Mouse (Mus musculus) CH12.LX (cell line): ENCODE data around the gene Eif4g3.

ENCODE experiments used
- CTCF ChIP-seq, 2 experiments: IDR thresholded peaks in 1 of 2; conservative IDR thresholded peaks in 1 of 2; 2 replicates each; pipeline ENCODE4 v1.5.1; 2011 to 2012; ENCODE audit warnings: low read depth in 2 of 2, low read length in 2 of 2, improper control_type of control experiment in 1 of 2, inconsistent platforms in 1 of 2, mild to moderate bottlenecking in 1 of 2, moderate library complexity in 1 of 2
- E2F4 ChIP-seq: IDR thresholded peaks from 2 replicates; pipeline ENCODE4 v1.6.1; 2011; ENCODE audit warnings: low read depth, low read length, improper control_type of control experiment; ENCODE audit not compliant: insufficient replicate concordance
- ETS1 ChIP-seq: conservative IDR thresholded peaks from 2 replicates; pipeline ENCODE4 v1.6.1; 2012; ENCODE audit warnings: low read depth, mild to moderate bottlenecking, inconsistent platforms, low read length, improper control_type of control experiment, moderate library complexity
- HCFC1 ChIP-seq: IDR thresholded peaks from 2 replicates; pipeline ENCODE4 v1.6.1; 2012; ENCODE audit warnings: low read depth, mild to moderate bottlenecking, inconsistent platforms, low read length, improper control_type of control experiment
- IRF4 ChIP-seq: IDR thresholded peaks from 2 replicates; pipeline ENCODE4 v1.6.1; 2014; ENCODE audit warnings: low read depth, mild to moderate bottlenecking, inconsistent platforms, low read length, improper control_type of control experiment
- MXI1 ChIP-seq: IDR thresholded peaks from 2 replicates; pipeline ENCODE4 v1.6.1; 2011; ENCODE audit warnings: mild to moderate bottlenecking, low read depth, low read length, improper control_type of control experiment
- POLR2A ChIP-seq: IDR thresholded peaks from 2 replicates; pipeline ENCODE4 v1.6.1; 2011; ENCODE audit warnings: low read depth, mild to moderate bottlenecking, improper control_type of control experiment, low read length
- TCF12 ChIP-seq: IDR thresholded peaks from 2 replicates; pipeline ENCODE4 v1.6.1; 2014; ENCODE audit warnings: low read depth, mild to moderate bottlenecking, inconsistent platforms, low read length, improper control_type of control experiment
- ZC3H11A ChIP-seq: IDR thresholded peaks from 2 replicates; pipeline ENCODE4 v1.6.1; 2012; ENCODE audit warnings: low read depth, mild to moderate bottlenecking, inconsistent platforms, low read length, improper control_type of control experiment

GRCm38 (mm10) chr4:138119740-138120139 lies 126.9 kb downstream of the Eif4g3 start:
- TF ChIP-seq CTCF (conservative IDR thresholded peaks at IDR 0.05 in 1 of 2, IDR thresholded peaks at IDR 0.05 in 1 of 2; ENCODE audit: low read depth in 2 of 2, low read length in 2 of 2) (peak in 1 of 2 experiments; percentile 28; a peak in 1 of 4 replicates), HCFC1 (no peak), POLR2A (no peak), IRF4 (no peak), ZC3H11A (no peak), TCF12 (no peak), MXI1 (no peak), E2F4 (no peak), ETS1 (no peak)
